Mouse (Mus musculus): ENCODE measurements around the gene Actr8.

GRCm38 (mm10) chr14:29978254-29979204 is at the start of gene Actr8:
- TF ChIP-seq MAX (IDR thresholded peaks at IDR 0.05) = no peak
- TF ChIP-seq CTCF (IDR thresholded peaks at IDR 0.05; ENCODE audit: control insufficient read depth, insufficient read depth, insufficient read length) = no peak
- no peak for TF ChIP-seq CEBPB (IDR thresholded peaks at IDR 0.05; ENCODE audit: low read depth)
